Mouse (Mus musculus) small intestine, adult 2 months (tissue): ENCODE measurements around the gene Tctex1d4. TPM values are rescaled to one million over a fixed set of nuclear protein-coding genes. Genes with fewer than 3 reads are reported as not detected.

ENCODE experiments used
- H3K27ac ChIP-seq: fragments of 200-500 bp; 2 replicates; pipeline ENCODE4 v1.5.1; 2012; ENCODE audit warnings: low read depth, low read length, control low read depth, inconsistent platforms; ENCODE audit not compliant: insufficient read depth
- H3K27me3 ChIP-seq: fragments of 200-500 bp; 2 replicates; pipeline ENCODE4 v1.6.1; 2012; ENCODE audit warnings: mild to moderate bottlenecking, moderate library complexity, low read length, inconsistent platforms; ENCODE audit not compliant: control insufficient read depth, insufficient read depth
- H3K36me3 ChIP-seq: fragments of 200-500 bp; 2 replicates; pipeline ENCODE4 v1.6.1; 2012; ENCODE audit warnings: mild to moderate bottlenecking, low read length, control low read depth, inconsistent platforms; ENCODE audit not compliant: control insufficient read depth, insufficient read depth
- H3K4me1 ChIP-seq: fragments of 200-500 bp; 2 replicates; pipeline ENCODE4 v1.6.1; 2012; ENCODE audit warnings: low read length, inconsistent platforms, mixed read lengths; ENCODE audit not compliant: control insufficient read depth, insufficient read depth, insufficient read length
- H3K4me3 ChIP-seq: fragments of 200-500 bp; 2 replicates; pipeline ENCODE4 v1.5.1; 2012; ENCODE audit warnings: low read depth, mild to moderate bottlenecking, control low read depth, inconsistent platforms, low read length, moderate library complexity
- CTCF ChIP-seq: fragments of 200-500 bp; IDR thresholded peaks from 2 replicates; pipeline ENCODE4 v1.5.1; 2012; ENCODE audit warnings: low read depth, mild to moderate bottlenecking, control low read depth, inconsistent platforms, low read length, moderate library complexity, mixed read lengths; ENCODE audit not compliant: insufficient replicate concordance, insufficient read length; ENCODE audit errors: extremely low read depth
- POLR2A ChIP-seq: fragments of 200-500 bp; IDR thresholded peaks from 2 replicates; pipeline ENCODE4 v1.6.1; 2012; ENCODE audit warnings: low read depth, mild to moderate bottlenecking, control low read depth, inconsistent platforms, low read length, moderate library complexity
- WGBS: fragments of 180-500 bp; shearing (Covaris S2); methylation state at CpG from one replicate; pipeline ENCODE4 v1.1.7; 2018; 5-methylcytosine and 5-hydroxymethylcytosine counted together
- polyA plus RNA-seq: library from polyadenylated mRNA; depleted of rRNA; stranded (reverse); fragments of >200 nt; gene quantifications from 2 replicates; pipeline ENCODE4 v1.2.3, GENCODE M21; 2012

Gene Tctex1d4
- polyA plus RNA-seq, 1 experiment: 0.62 TPM

- TF ChIP-seq POLR2A (no peak), CTCF (no peak)
- Histone ChIP-seq H3K36me3 (no peaks in the 10 kb centered on the region), H3K4me1 (peaks cover 16% of the 10 kb centered on the region), H3K27me3 (no peaks in the 10 kb centered on the region), H3K4me3 (peak overlapping the region; percentile 74), H3K27ac (peak overlapping the region; percentile 78)
- 4% methylated on average over 10 of the region's 10 CpGs for WGBS
Measured at GRCm38 (mm10) chr4:117120052-117120444, 6.5 kb upstream of the Tctex1d4 start.

- H3K36me3 ChIP-seq: no peaks in the 10 kb centered on the region
- peak overlapping the region; percentile 78 for H3K27ac ChIP-seq
- H3K27me3 ChIP-seq: no peaks in the 10 kb centered on the region
- WGBS: under 1% methylated on average over 69 of the region's 69 CpGs
- TF ChIP-seq POLR2A: peak; percentile 50; the same call in 1 of the 2 replicates
- TF ChIP-seq CTCF: peak; percentile 80
- peaks cover 23% of the 10 kb centered on the region for H3K4me1 ChIP-seq
- peak overlapping the region; percentile 74 for H3K4me3 ChIP-seq
Measured at GRCm38 (mm10) chr4:117120445-117121414, 5.9 kb upstream of the Tctex1d4 start.

- TF ChIP-seq POLR2A (no peak), CTCF (no peak)
- no peak overlapping the region for H3K27ac ChIP-seq
- H3K4me1 ChIP-seq: peaks cover 32% of the 10 kb centered on the region
- H3K27me3 ChIP-seq: no peaks in the 10 kb centered on the region
- no peak overlapping the region for H3K4me3 ChIP-seq
- 68% methylated on average over 4 of the region's 4 CpGs for WGBS
- no peaks in the 10 kb centered on the region for H3K36me3 ChIP-seq
Measured at GRCm38 (mm10) chr4:117122209-117122608, 4.4 kb upstream of the Tctex1d4 start.

- 51% methylated on average over 9 of the region's 9 CpGs for WGBS
- no peak for TF ChIP-seq CTCF
- TF ChIP-seq POLR2A: no peak
- Histone ChIP-seq H3K36me3 (peaks cover 7% of the 10 kb centered on the region), H3K4me1 (peaks cover 32% of the 10 kb centered on the region), H3K27me3 (no peaks in the 10 kb centered on the region), H3K27ac (peak overlapping the region; percentile 20), H3K4me3 (no peak overlapping the region)
Measured at GRCm38 (mm10) chr4:117123546-117124217, 2.9 kb upstream of the Tctex1d4 start.

GRCm38 (mm10) chr4:117124218-117124517 is 2.4 kb upstream of the Tctex1d4 start:
- whole genome bisulfite sequencing: 85% methylated on average over 3 of the region's 3 CpGs
- H3K27ac ChIP-seq: peak overlapping the region; percentile 95
- H3K27me3 ChIP-seq: no peaks in the 10 kb centered on the region
- H3K4me3 ChIP-seq: no peak overlapping the region
- H3K36me3 ChIP-seq: peaks cover 12% of the 10 kb centered on the region
- peaks cover 32% of the 10 kb centered on the region for H3K4me1 ChIP-seq
- no peak for TF ChIP-seq POLR2A
- TF ChIP-seq CTCF: no peak

- H3K4me1 ChIP-seq: peaks cover 32% of the 10 kb centered on the region
- TF ChIP-seq POLR2A (no peak; the same call in 1 of the 2 replicates), CTCF (no peak)
- 62% methylated on average over 14 of the region's 14 CpGs for WGBS
- H3K27me3 ChIP-seq: no peaks in the 10 kb centered on the region
- peaks cover 13% of the 10 kb centered on the region for H3K36me3 ChIP-seq
- H3K27ac ChIP-seq: peak overlapping the region; percentile 95
- no peak overlapping the region for H3K4me3 ChIP-seq
Measured at GRCm38 (mm10) chr4:117124518-117125347, 1.9 kb upstream of the Tctex1d4 start.
